Mouse (Mus musculus) cerebellum, adult (tissue): ENCODE results near the gene Tas1r3.

ENCODE experiments used
- ATAC-seq: cut with Nextera tagmentation; 2 replicates; pipeline ENCODE4 v1.9.2; 2017; ENCODE audit warnings: mild to moderate bottlenecking, moderate library complexity, mixed read lengths; ENCODE audit not compliant: insufficient number of reproducible peaks, low FRiP score, low TSS enrichment

Tas1r3 gene

DNA sequence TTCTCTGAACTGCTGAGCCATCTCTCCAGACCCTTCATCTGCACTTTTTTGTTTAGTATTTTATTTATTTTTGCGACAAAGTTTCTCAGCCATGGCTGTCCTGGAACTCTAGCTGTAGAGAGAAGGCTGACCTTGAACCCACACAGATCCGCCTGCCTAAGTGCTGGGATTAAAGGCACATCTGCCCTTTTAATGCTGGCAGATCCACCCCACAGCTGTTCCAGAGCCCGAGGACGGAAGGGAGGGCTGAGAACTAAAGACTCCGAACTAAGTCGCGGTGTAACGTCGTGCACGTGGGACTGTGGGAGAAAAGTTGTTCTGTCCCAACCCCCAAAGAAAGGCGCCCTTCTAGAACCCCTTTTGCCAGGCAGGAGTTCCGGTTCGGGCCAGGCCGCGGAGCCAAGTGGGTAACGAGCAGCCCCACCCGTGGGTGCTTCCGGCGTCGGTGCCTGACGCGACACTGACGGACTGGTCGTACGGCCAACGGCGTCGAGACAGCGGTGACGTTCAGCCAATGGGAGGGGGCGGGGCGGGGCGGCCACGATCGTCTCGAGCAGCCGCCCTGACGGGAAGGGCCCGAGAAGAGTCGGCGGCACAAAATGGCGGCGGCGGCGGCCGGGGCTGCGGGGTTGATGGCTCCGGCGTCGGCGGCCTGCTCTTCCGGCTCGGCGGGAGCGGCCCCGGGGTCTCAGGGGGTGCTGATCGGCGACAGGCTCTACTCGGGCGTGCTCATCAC, 51.1 kb downstream of the Tas1r3 start, which contains the start of gene Ccnl2:
Ccnl2 (plus strand) TSS at position 561 of the 736 bp plus-strand sequence.
- ATAC-seq = peak; percentile 97
